Mouse (Mus musculus): Measurements from ENCODE around the gene Drd4. TPM values are rescaled to one million over a fixed set of nuclear protein-coding genes. Genes with fewer than 3 reads are reported as not detected.

The Drd4 gene
- polyA plus RNA-seq, 1 experiment from 2014 or later = 1.3 TPM

- Histone ChIP-seq H3K4me2 (peak overlapping the region; percentile 41; the same call in 1 of the 2 replicates), H3K4me3 (replicated peaks) (no peak overlapping the region), H3K9me3 (replicated peaks) (no peaks in the 10 kb centered on the region), H3K36me3 (peaks cover 7% of the 10 kb centered on the region), H3K27me3 (replicated peaks) (peaks cover 10% of the 10 kb centered on the region; the same call in 1 of the 2 replicates), H3K9ac (replicated peaks) (no peak overlapping the region), H3K4me1 (peaks cover 6% of the 10 kb centered on the region), H3K27ac (replicated peaks) (no peak overlapping the region)
- ATAC-seq (ENCODE audit: low FRiP score) = no peak
- 44% methylated on average over 20 of the region's 20 CpGs for WGBS
Observed at GRCm38 (mm10) chr7:141339215-141339920, 47.6 kb downstream of the Drd4 start.

GRCm38 (mm10) chr7:141340023-141340422 is 48.2 kb downstream of the Drd4 start:
- H3K4me2 ChIP-seq = no peak overlapping the region
- H3K27me3 ChIP-seq (replicated peaks) = peaks cover 10% of the 10 kb centered on the region; the same call in 1 of the 2 replicates
- no peak overlapping the region for H3K4me3 ChIP-seq (replicated peaks)
- WGBS = 85% methylated on average over 7 of the region's 7 CpGs
- H3K9me3 ChIP-seq (replicated peaks) = no peaks in the 10 kb centered on the region
- peaks cover 6% of the 10 kb centered on the region for H3K4me1 ChIP-seq
- H3K36me3 ChIP-seq = 0 out of 2 replicates have a peak, but pooled peaks cover under 1% of the 10 kb centered on the region
- no peak for ATAC-seq (ENCODE audit: low FRiP score)
- H3K9ac ChIP-seq (replicated peaks) = no peak overlapping the region
- H3K27ac ChIP-seq (replicated peaks) = no peak overlapping the region

- peaks cover 6% of the 10 kb centered on the region for H3K4me1 ChIP-seq
- H3K4me3 ChIP-seq (replicated peaks) = no peak overlapping the region
- no peaks in the 10 kb centered on the region for H3K9me3 ChIP-seq (replicated peaks)
- no peak overlapping the region for H3K27ac ChIP-seq (replicated peaks)
- peaks cover 10% of the 10 kb centered on the region; the same call in 1 of the 2 replicates for H3K27me3 ChIP-seq (replicated peaks)
- no peak overlapping the region for H3K4me2 ChIP-seq
- ATAC-seq (ENCODE audit: low FRiP score) = no peak
- no peaks in the 10 kb centered on the region for H3K36me3 ChIP-seq
- WGBS = 88% methylated on average over 6 of the region's 6 CpGs
- H3K9ac ChIP-seq (replicated peaks) = no peak overlapping the region
Observed at GRCm38 (mm10) chr7:141340476-141340875, 48.7 kb downstream of the Drd4 start.

GRCm38 (mm10) chr7:141341689-141342226 is 50.0 kb downstream of the Drd4 start:
- Histone ChIP-seq H3K9ac (replicated peaks) (no peak overlapping the region), H3K36me3 (no peaks in the 10 kb centered on the region), H3K9me3 (replicated peaks) (no peaks in the 10 kb centered on the region), H3K4me2 (no peak overlapping the region), H3K27ac (replicated peaks) (no peak overlapping the region), H3K4me1 (peaks cover 6% of the 10 kb centered on the region), H3K4me3 (replicated peaks) (no peak overlapping the region), H3K27me3 (replicated peaks) (peaks cover 10% of the 10 kb centered on the region; the same call in 1 of the 2 replicates)
- 84% methylated on average over 10 of the region's 10 CpGs for WGBS
- ATAC-seq (ENCODE audit: low FRiP score) = no peak

- Histone ChIP-seq H3K27me3 (replicated peaks) (peaks cover 10% of the 10 kb centered on the region; the same call in 1 of the 2 replicates), H3K9ac (replicated peaks) (no peak overlapping the region), H3K4me2 (no peak overlapping the region), H3K4me1 (peaks cover 6% of the 10 kb centered on the region), H3K27ac (replicated peaks) (no peak overlapping the region), H3K9me3 (replicated peaks) (no peaks in the 10 kb centered on the region), H3K4me3 (replicated peaks) (no peak overlapping the region), H3K36me3 (no peaks in the 10 kb centered on the region)
- ATAC-seq (ENCODE audit: low FRiP score) = no peak
- 51% methylated on average over 2 of the region's 2 CpGs for WGBS
Observed at GRCm38 (mm10) chr7:141343230-141343629, 51.4 kb downstream of the Drd4 start.

GRCm38 (mm10) chr7:141343696-141344095 is 51.9 kb downstream of the Drd4 start:
- ATAC-seq (ENCODE audit: low FRiP score) = no peak
- Histone ChIP-seq H3K27me3 (replicated peaks) (peaks cover 7% of the 10 kb centered on the region; the same call in 1 of the 2 replicates), H3K27ac (replicated peaks) (no peak overlapping the region), H3K4me2 (no peak overlapping the region), H3K9me3 (replicated peaks) (no peaks in the 10 kb centered on the region), H3K36me3 (no peaks in the 10 kb centered on the region), H3K9ac (replicated peaks) (no peak overlapping the region), H3K4me3 (replicated peaks) (no peak overlapping the region), H3K4me1 (peaks cover 3% of the 10 kb centered on the region)
- WGBS = 81% methylated on average over 7 of the region's 7 CpGs

- no peak for ATAC-seq (ENCODE audit: low FRiP score)
- Histone ChIP-seq H3K9ac (replicated peaks) (no peak overlapping the region), H3K4me2 (no peak overlapping the region), H3K27me3 (replicated peaks) (no peaks in the 10 kb centered on the region), H3K9me3 (replicated peaks) (no peaks in the 10 kb centered on the region), H3K27ac (replicated peaks) (no peak overlapping the region), H3K36me3 (no peaks in the 10 kb centered on the region), H3K4me1 (no peaks in the 10 kb centered on the region), H3K4me3 (replicated peaks) (no peak overlapping the region)
- WGBS = 92% methylated on average over 5 of the region's 5 CpGs
Observed at GRCm38 (mm10) chr7:141344787-141345186, 53.0 kb downstream of the Drd4 start.

Other genes with a start within 250 kb of the Drd4 start
- 39.3 and 51.2 TPM in 2 replicates for gene B4galnt4, start 230.9 kb upstream of the Drd4 start, polyA plus RNA-seq (2015; fragmentation: Nextera tagmentation; extraction: Ambion mirVana)
- gene Pkp3, start 213.8 kb upstream of the Drd4 start, polyA plus RNA-seq (2015; fragmentation: Nextera tagmentation; extraction: Ambion mirVana) = 0.18 and 8.4 TPM in 2 replicates
- gene Sigirr, start 191.4 kb upstream of the Drd4 start, polyA plus RNA-seq (2015; fragmentation: Nextera tagmentation; extraction: Ambion mirVana) = 3.3 and 7.8 TPM in 2 replicates
- gene Ano9, start 174.2 kb upstream of the Drd4 start, polyA plus RNA-seq (2015; fragmentation: Nextera tagmentation; extraction: Ambion mirVana) = 0.60 and 1.4 TPM in 2 replicates
- gene Ptdss2, start 169.6 kb upstream of the Drd4 start, polyA plus RNA-seq (2015; fragmentation: Nextera tagmentation; extraction: Ambion mirVana) = 83.2 and 86.7 TPM in 2 replicates
- gene Rnh1, start 119.1 kb upstream of the Drd4 start, polyA plus RNA-seq (2015; fragmentation: Nextera tagmentation; extraction: Ambion mirVana) = 50.0 and 69.8 TPM in 2 replicates
- 166 and 188 TPM in 2 replicates for gene Hras, start 98.0 kb upstream of the Drd4 start, polyA plus RNA-seq (2015; fragmentation: Nextera tagmentation; extraction: Ambion mirVana)
- gene Lrrc56, start 97.8 kb upstream of the Drd4 start, polyA plus RNA-seq (2015; fragmentation: Nextera tagmentation; extraction: Ambion mirVana) = 9.0 and 9.1 TPM in 2 replicates
- gene Lmntd2, start 77.9 kb upstream of the Drd4 start, polyA plus RNA-seq (2015; fragmentation: Nextera tagmentation; extraction: Ambion mirVana) = 0.35 and 1.6 TPM in 2 replicates
- gene Rassf7, start 76.1 kb upstream of the Drd4 start, polyA plus RNA-seq (2015; fragmentation: Nextera tagmentation; extraction: Ambion mirVana) = 24.1 and 28.1 TPM in 2 replicates
- 54.9 and 60.2 TPM in 2 replicates for gene Phrf1, start 63.2 kb upstream of the Drd4 start, polyA plus RNA-seq (2015; fragmentation: Nextera tagmentation; extraction: Ambion mirVana)
- gene Irf7, start 25.5 kb upstream of the Drd4 start, polyA plus RNA-seq (2015; fragmentation: Nextera tagmentation; extraction: Ambion mirVana) = 2.6 and 7.8 TPM in 2 replicates
- 4.2 TPM in 1 of 2 replicates, not detected in the other for gene Cdhr5, start 15.2 kb upstream of the Drd4 start, polyA plus RNA-seq (2015; fragmentation: Nextera tagmentation; extraction: Ambion mirVana)
- gene Sct, start 12.9 kb upstream of the Drd4 start, polyA plus RNA-seq (2015; fragmentation: Nextera tagmentation; extraction: Ambion mirVana) = 5.4 and 11.0 TPM in 2 replicates
- 178 and 200 TPM in 2 replicates for gene Deaf1, start 35.7 kb downstream of the Drd4 start, polyA plus RNA-seq (2015; fragmentation: Nextera tagmentation; extraction: Ambion mirVana)
- 50.5 and 55.8 TPM in 2 replicates for gene Tmem80, start 35.7 kb downstream of the Drd4 start, polyA plus RNA-seq (2015; fragmentation: Nextera tagmentation; extraction: Ambion mirVana)
- 0.23 and 10.7 TPM in 2 replicates for gene Eps8l2, start 46.9 kb downstream of the Drd4 start, polyA plus RNA-seq (2015; fragmentation: Nextera tagmentation; extraction: Ambion mirVana)
- gene Taldo1, start 100.2 kb downstream of the Drd4 start, polyA plus RNA-seq (2015; fragmentation: Nextera tagmentation; extraction: Ambion mirVana) = 269 and 298 TPM in 2 replicates
- gene Gatd1, start 122.1 kb downstream of the Drd4 start, polyA plus RNA-seq (2015; fragmentation: Nextera tagmentation; extraction: Ambion mirVana) = 49.3 and 50.4 TPM in 2 replicates
- gene Cend1, start 137.5 kb downstream of the Drd4 start, polyA plus RNA-seq (2015; fragmentation: Nextera tagmentation; extraction: Ambion mirVana) = 185 and 208 TPM in 2 replicates
- gene Slc25a22, start 145.9 kb downstream of the Drd4 start, polyA plus RNA-seq (2015; fragmentation: Nextera tagmentation; extraction: Ambion mirVana) = 76.7 and 88.8 TPM in 2 replicates
- gene Pidd1, start 152.0 kb downstream of the Drd4 start, polyA plus RNA-seq (2015; fragmentation: Nextera tagmentation; extraction: Ambion mirVana) = 2.7 and 5.0 TPM in 2 replicates
- gene Rplp2, start 155.4 kb downstream of the Drd4 start, polyA plus RNA-seq (2015; fragmentation: Nextera tagmentation; extraction: Ambion mirVana) = 743 and 829 TPM in 2 replicates
- 17.2 and 25.7 TPM in 2 replicates for gene Pnpla2, start 163.2 kb downstream of the Drd4 start, polyA plus RNA-seq (2015; fragmentation: Nextera tagmentation; extraction: Ambion mirVana)
- 7.1 and 9.6 TPM in 2 replicates for gene Cracr2b, start 169.1 kb downstream of the Drd4 start, polyA plus RNA-seq (2015; fragmentation: Nextera tagmentation; extraction: Ambion mirVana)
- 23.7 and 25.1 TPM in 2 replicates for gene Cd151, start 175.4 kb downstream of the Drd4 start, polyA plus RNA-seq (2015; fragmentation: Nextera tagmentation; extraction: Ambion mirVana)
- 85.3 and 89.8 TPM in 2 replicates for gene Polr2l, start 183.1 kb downstream of the Drd4 start, polyA plus RNA-seq (2015; fragmentation: Nextera tagmentation; extraction: Ambion mirVana)
- 73.0 and 77.3 TPM in 2 replicates for gene Tspan4, start 183.2 kb downstream of the Drd4 start, polyA plus RNA-seq (2015; fragmentation: Nextera tagmentation; extraction: Ambion mirVana)
- 50.4 and 54.4 TPM in 2 replicates for gene Chid1, start 247.9 kb downstream of the Drd4 start, polyA plus RNA-seq (2015; fragmentation: Nextera tagmentation; extraction: Ambion mirVana)